Mouse (Mus musculus): Measurements from ENCODE around the gene Pex11a. TPM values are rescaled to one million over a fixed set of nuclear protein-coding genes. Genes with fewer than 3 reads are reported as not detected.

Gene Pex11a
- polyA plus RNA-seq, 1 experiment, result 7.3 TPM

DNA sequence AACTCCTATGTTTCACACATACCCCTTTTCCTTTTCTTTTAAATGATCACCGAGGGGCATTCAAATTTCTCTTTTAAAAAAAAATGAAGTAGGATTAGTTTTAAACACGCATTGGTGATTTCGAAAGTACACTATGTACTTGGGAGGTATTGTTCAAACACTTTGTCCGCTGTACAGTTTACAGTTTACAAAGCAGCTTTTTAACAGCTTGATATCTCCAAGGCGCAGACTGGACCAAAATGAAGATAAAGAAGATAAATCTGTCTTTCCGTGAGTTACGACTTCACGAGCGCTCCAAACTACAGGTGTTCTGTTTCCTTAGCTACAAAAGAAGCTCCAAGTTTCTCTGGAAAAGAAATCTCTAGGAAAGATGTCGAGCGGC, 663 bp downstream of the Pex11a start:
- H3K27ac ChIP-seq (ENCODE audit: insufficient read depth, low read length), result no peak overlapping the region
- H3K4me3 ChIP-seq (ENCODE audit: insufficient read depth, low read length), result peak overlapping the region; percentile 55
- H3K4me1 ChIP-seq (ENCODE audit: control insufficient read depth, insufficient read depth, low read length), result no peaks in the 10 kb centered on the region
- no peak for TF ChIP-seq POLR2A (IDR thresholded peaks at IDR 0.05; ENCODE audit: low read depth, low read length)

DNA sequence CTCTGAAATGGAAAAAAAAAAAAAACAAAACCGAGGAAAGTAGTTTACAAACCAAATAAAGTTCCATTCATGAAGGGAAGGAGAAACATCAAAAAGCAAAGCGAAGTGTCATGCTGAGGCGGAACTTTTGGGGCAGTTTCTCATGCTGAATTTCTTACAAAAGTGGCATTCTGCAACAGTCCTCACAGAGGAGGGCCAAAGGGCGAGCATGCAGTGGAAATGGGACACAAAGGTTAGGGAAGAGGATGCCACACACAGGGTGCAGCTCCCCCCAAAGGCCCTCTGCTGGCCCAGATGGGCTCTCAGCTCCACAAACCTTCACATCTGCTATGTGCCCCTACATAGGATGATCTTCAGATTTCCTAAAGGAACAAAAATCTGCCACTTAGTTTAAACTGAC, 2.7 kb downstream of the Pex11a start:
- Histone ChIP-seq H3K4me1 (ENCODE audit: control insufficient read depth, insufficient read depth, low read length) (no peaks in the 10 kb centered on the region), H3K27ac (ENCODE audit: insufficient read depth, low read length) (no peak overlapping the region), H3K4me3 (ENCODE audit: insufficient read depth, low read length) (no peak overlapping the region)
- no peak for TF ChIP-seq CTCF (IDR thresholded peaks at IDR 0.05; ENCODE audit: borderline replicate concordance, insufficient read depth, low read length)
- no peak for TF ChIP-seq POLR2A (IDR thresholded peaks at IDR 0.05; ENCODE audit: low read depth, low read length)

- Histone ChIP-seq H3K4me3 (ENCODE audit: insufficient read depth, low read length) (no peak overlapping the region), H3K4me1 (ENCODE audit: control insufficient read depth, insufficient read depth, low read length) (no peaks in the 10 kb centered on the region), H3K27ac (ENCODE audit: insufficient read depth, low read length) (no peak overlapping the region)
- no peak for TF ChIP-seq CTCF (IDR thresholded peaks at IDR 0.05; ENCODE audit: borderline replicate concordance, insufficient read depth, low read length)
- TF ChIP-seq POLR2A (IDR thresholded peaks at IDR 0.05; ENCODE audit: low read depth, low read length), result no peak
These were observed 4.0 kb downstream of the Pex11a start for GRCm38 (mm10) chr7:79738913-79739312.

- Histone ChIP-seq H3K4me3 (ENCODE audit: insufficient read depth, low read length) (no peak overlapping the region), H3K4me1 (ENCODE audit: control insufficient read depth, insufficient read depth, low read length) (no peaks in the 10 kb centered on the region), H3K27ac (ENCODE audit: insufficient read depth, low read length) (no peak overlapping the region)
- TF ChIP-seq CTCF (IDR thresholded peaks at IDR 0.05; ENCODE audit: borderline replicate concordance, insufficient read depth, low read length) (no peak), POLR2A (IDR thresholded peaks at IDR 0.05; ENCODE audit: low read depth, low read length) (no peak)
These were observed 6.4 kb downstream of the Pex11a start for GRCm38 (mm10) chr7:79736511-79736910.

DNA sequence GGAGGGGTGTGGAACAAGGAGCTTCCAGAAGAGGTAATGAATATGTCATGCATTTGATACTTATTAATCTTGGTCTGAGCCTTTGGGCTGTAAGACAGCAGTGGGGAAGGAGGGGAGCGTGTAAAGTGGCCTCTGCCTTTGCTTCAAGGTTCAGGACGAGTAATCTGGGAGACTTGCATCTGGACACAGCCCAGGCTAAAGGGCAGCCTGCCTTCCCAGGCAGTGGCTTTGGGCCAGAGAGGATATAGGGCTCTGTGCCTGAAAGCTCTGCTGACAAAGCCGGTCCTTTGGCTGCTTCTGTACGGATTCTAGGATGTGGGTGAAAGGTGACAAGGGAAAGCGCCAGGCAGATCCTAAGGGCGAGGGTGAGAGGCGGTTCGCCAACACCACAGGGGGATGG, 8.4 kb downstream of the Pex11a start:
- H3K27ac ChIP-seq (ENCODE audit: insufficient read depth, low read length), result no peak overlapping the region
- no peak for TF ChIP-seq CTCF (IDR thresholded peaks at IDR 0.05; ENCODE audit: borderline replicate concordance, insufficient read depth, low read length)
- TF ChIP-seq POLR2A (IDR thresholded peaks at IDR 0.05; ENCODE audit: low read depth, low read length), result no peak

GRCm38 (mm10) chr7:79732622-79733021, 10.3 kb downstream of the Pex11a start, which contains the start of gene Plin1:
Gene Plin1 (minus strand): TSS chr7:79732903.
- Histone ChIP-seq H3K27ac (ENCODE audit: insufficient read depth, low read length) (no peak within 1 kb of the TSS), H3K4me3 (ENCODE audit: insufficient read depth, low read length) (no peak within 1 kb of the TSS)
- no peak for TF ChIP-seq CTCF (IDR thresholded peaks at IDR 0.05; ENCODE audit: borderline replicate concordance, insufficient read depth, low read length)
- TF ChIP-seq POLR2A (IDR thresholded peaks at IDR 0.05; ENCODE audit: low read depth, low read length), result no peak

More for the DNA sequence above, 8.4 kb downstream of the Pex11a start:
- Histone ChIP-seq H3K4me3 (ENCODE audit: insufficient read depth, low read length) (no peak overlapping the region), H3K4me1 (ENCODE audit: control insufficient read depth, insufficient read depth, low read length) (no peaks in the 10 kb centered on the region)

DNA sequence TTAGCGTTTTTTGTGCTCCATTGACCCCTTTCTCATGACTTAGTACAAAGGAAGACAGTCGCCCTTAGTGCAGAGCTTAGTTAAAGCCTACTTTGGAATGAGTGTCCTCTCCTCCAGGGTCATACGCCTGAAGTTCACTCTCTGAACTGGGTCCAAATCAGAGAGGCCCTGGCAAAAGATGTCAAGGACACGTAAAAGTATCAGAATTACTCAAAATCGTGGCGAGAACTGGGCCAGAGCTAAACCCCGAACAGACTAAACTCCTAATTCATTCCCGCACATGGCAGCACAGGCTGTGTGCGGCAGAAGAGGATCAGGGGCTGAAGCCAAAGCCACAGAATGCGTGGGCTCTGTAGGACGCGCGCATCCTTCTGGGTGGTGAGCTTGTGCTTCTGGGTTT, 11.5 kb downstream of the Pex11a start:
- no peak overlapping the region for H3K4me3 ChIP-seq (ENCODE audit: insufficient read depth, low read length)
- H3K27ac ChIP-seq (ENCODE audit: insufficient read depth, low read length), result no peak overlapping the region
- TF ChIP-seq POLR2A (IDR thresholded peaks at IDR 0.05; ENCODE audit: low read depth, low read length), result no peak
- no peaks in the 10 kb centered on the region for H3K4me1 ChIP-seq (ENCODE audit: control insufficient read depth, insufficient read depth, low read length)

More at GRCm38 (mm10) chr7:79732622-79733021, 10.3 kb downstream of the Pex11a start, which contains the start of gene Plin1:
- no peaks in the 10 kb centered on the region for H3K4me1 ChIP-seq (ENCODE audit: control insufficient read depth, insufficient read depth, low read length)

- H3K27ac ChIP-seq (ENCODE audit: insufficient read depth, low read length), result no peak overlapping the region
- TF ChIP-seq CTCF (IDR thresholded peaks at IDR 0.05; ENCODE audit: borderline replicate concordance, insufficient read depth, low read length) (peak; percentile 25; the same call in 1 of the 2 replicates), POLR2A (IDR thresholded peaks at IDR 0.05; ENCODE audit: low read depth, low read length) (no peak)
- H3K4me1 ChIP-seq (ENCODE audit: control insufficient read depth, insufficient read depth, low read length), result no peaks in the 10 kb centered on the region
- H3K4me3 ChIP-seq (ENCODE audit: insufficient read depth, low read length), result no peak overlapping the region
These were observed 13.1 kb downstream of the Pex11a start for GRCm38 (mm10) chr7:79729743-79730370.

DNA sequence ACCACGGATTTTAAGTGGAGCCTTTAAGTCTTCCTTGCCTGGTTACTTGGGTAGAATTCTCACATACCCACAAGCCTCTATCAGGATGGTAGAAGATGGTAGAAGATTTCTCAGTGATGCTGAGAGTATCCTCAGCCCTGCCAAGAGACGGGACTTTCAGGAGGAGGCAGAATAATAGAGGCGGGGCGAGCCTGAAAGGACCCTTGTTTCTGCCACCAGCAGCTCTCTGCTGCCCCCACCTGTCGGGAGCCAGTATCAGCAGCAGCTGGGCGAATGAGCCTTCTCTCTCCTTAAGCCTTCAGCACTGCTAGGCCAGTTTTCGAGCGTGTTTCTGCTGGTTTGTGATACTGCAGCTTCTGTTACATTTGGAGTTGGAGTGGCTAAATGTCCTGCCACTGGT, 13.8 kb downstream of the Pex11a start:
- H3K27ac ChIP-seq (ENCODE audit: insufficient read depth, low read length), result no peak overlapping the region
- H3K4me1 ChIP-seq (ENCODE audit: control insufficient read depth, insufficient read depth, low read length), result no peaks in the 10 kb centered on the region
- TF ChIP-seq POLR2A (IDR thresholded peaks at IDR 0.05; ENCODE audit: low read depth, low read length), result no peak
- peak; percentile 84 for TF ChIP-seq CTCF (IDR thresholded peaks at IDR 0.05; ENCODE audit: borderline replicate concordance, insufficient read depth, low read length)
- H3K4me3 ChIP-seq (ENCODE audit: insufficient read depth, low read length), result no peak overlapping the region

DNA sequence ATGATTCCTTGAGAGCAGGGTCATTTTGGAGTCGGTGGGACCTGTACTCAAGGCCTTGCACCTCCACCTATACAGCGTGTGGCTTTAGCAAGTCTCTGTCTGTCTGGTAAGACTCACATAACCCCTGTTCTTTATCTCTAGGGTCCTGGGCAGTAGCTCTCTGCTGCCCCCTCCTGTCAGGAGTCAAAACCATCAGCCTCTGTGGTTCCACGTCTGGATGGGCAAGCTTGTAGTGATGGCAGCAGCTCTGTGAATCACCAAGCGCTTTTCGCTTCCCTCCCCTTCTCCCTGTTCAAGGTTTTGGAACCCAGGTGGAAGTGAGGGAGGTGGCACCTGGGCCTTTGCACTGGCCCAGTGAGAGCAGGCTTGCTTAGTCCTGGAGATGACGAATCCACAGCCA, 14.7 kb downstream of the Pex11a start:
- Histone ChIP-seq H3K4me1 (ENCODE audit: control insufficient read depth, insufficient read depth, low read length) (no peaks in the 10 kb centered on the region), H3K4me3 (ENCODE audit: insufficient read depth, low read length) (no peak overlapping the region), H3K27ac (ENCODE audit: insufficient read depth, low read length) (no peak overlapping the region)
- peak; percentile 66; the same call in 1 of the 2 replicates for TF ChIP-seq CTCF (IDR thresholded peaks at IDR 0.05; ENCODE audit: borderline replicate concordance, insufficient read depth, low read length)
- TF ChIP-seq POLR2A (IDR thresholded peaks at IDR 0.05; ENCODE audit: low read depth, low read length), result no peak
